Mouse (Mus musculus) hindbrain, embryonic 11.5 days (tissue): ENCODE data around the gene Prr5l. TPM values are rescaled to one million over a fixed set of nuclear protein-coding genes. Genes with fewer than 3 reads are reported as not detected.

Experiments
- ATAC-seq: fragments of 200-750 bp; cut with Nextera tagmentation; 2 replicates; pipeline ENCODE4 v1.8.0; 2017; ENCODE audit warnings: mild to moderate bottlenecking, moderate TSS enrichment, moderate library complexity; ENCODE audit not compliant: low FRiP score
- DNase-seq: peaks from one replicate; pipeline ENCODE4 v3.0.0-alpha.2; 2015; ENCODE audit warnings: low spot score
- H3K27ac ChIP-seq: fragments of 300-500 bp; sonication (generic); 2 replicates; pipeline ENCODE4 v1.5.1; 2014; ENCODE audit warnings: mild to moderate bottlenecking, low read depth, low read length
- H3K27me3 ChIP-seq: fragments of 300-500 bp; sonication (generic); 2 replicates; pipeline ENCODE4 v1.6.1; 2014; ENCODE audit warnings: mild to moderate bottlenecking, low read length, moderate library complexity, mixed read lengths; ENCODE audit not compliant: control insufficient read depth, insufficient read depth
- H3K36me3 ChIP-seq: fragments of 300-500 bp; sonication (generic); 2 replicates; pipeline ENCODE4 v1.6.1; 2014; ENCODE audit warnings: mild to moderate bottlenecking, low read length, moderate library complexity, mixed read lengths; ENCODE audit not compliant: control insufficient read depth, insufficient read depth
- H3K4me1 ChIP-seq: fragments of 300-500 bp; sonication (generic); replicated peaks from 2 replicates; pipeline ENCODE4 v1.6.1; 2014; ENCODE audit warnings: low read length, mixed read lengths; ENCODE audit not compliant: control insufficient read depth, insufficient read depth
- H3K4me2 ChIP-seq: fragments of 300-500 bp; sonication (generic); replicated peaks from 2 replicates; pipeline ENCODE4 v1.6.1; 2014; ENCODE audit warnings: mild to moderate bottlenecking, low read depth, low read length
- H3K4me3 ChIP-seq: fragments of 300-500 bp; sonication (generic); 2 replicates; pipeline ENCODE4 v1.5.1; 2014; ENCODE audit warnings: low read depth, low read length
- H3K9ac ChIP-seq: fragments of 300-500 bp; sonication (generic); 2 replicates; pipeline ENCODE4 v1.6.1; 2014; ENCODE audit warnings: low read depth, low read length
- H3K9me3 ChIP-seq: fragments of 300-500 bp; sonication (generic); 2 replicates; pipeline ENCODE4 v1.6.1; 2016; ENCODE audit warnings: low read length; ENCODE audit not compliant: control insufficient read depth
- WGBS: fragments of 180-500 bp; shearing (Covaris S2); extraction: QIAGEN DNeasy Blood & Tissue Kit; methylation state at CpG from one replicate; pipeline ENCODE4 v1.1.7; 2014; 5-methylcytosine and 5-hydroxymethylcytosine counted together
- polyA plus RNA-seq: library from polyadenylated mRNA; unstranded; fragments of >200 nt; fragmentation: Nextera tagmentation; extraction: Ambion mirVana; gene quantifications from 2 replicates; pipeline ENCODE4 v1.2.1, GENCODE M21; 2014

Prr5l gene
- polyA plus RNA-seq, 1 experiment from 2014 or later, result 13.2 TPM

- H3K9ac ChIP-seq, result no peak overlapping the region
- WGBS, result 88% methylated on average over 8 of the region's 8 CpGs
- no peaks in the 10 kb centered on the region for H3K27me3 ChIP-seq
- H3K36me3 ChIP-seq, result no peaks in the 10 kb centered on the region
- no peaks in the 10 kb centered on the region for H3K4me1 ChIP-seq
- no peaks in the 10 kb centered on the region for H3K9me3 ChIP-seq
- no peak overlapping the region for H3K27ac ChIP-seq
- ATAC-seq (no peak), DNase-seq (no peak)
- no peak overlapping the region for H3K4me3 ChIP-seq
- no peak overlapping the region for H3K4me2 ChIP-seq
Measured at GRCm38 (mm10) chr2:101741653-101742052, 141.2 kb downstream of the Prr5l start.

GRCm38 (mm10) chr2:101739914-101740313, 142.9 kb downstream of the Prr5l start:
- no peaks in the 10 kb centered on the region for H3K9me3 ChIP-seq
- no peaks in the 10 kb centered on the region for H3K27me3 ChIP-seq
- H3K4me2 ChIP-seq, result no peak overlapping the region
- no peak for DNase-seq
- H3K4me3 ChIP-seq, result no peak overlapping the region
- H3K36me3 ChIP-seq, result no peaks in the 10 kb centered on the region
- H3K9ac ChIP-seq, result no peak overlapping the region
- H3K4me1 ChIP-seq, result no peaks in the 10 kb centered on the region
- no peak overlapping the region for H3K27ac ChIP-seq
- 77% methylated on average over 5 of the region's 5 CpGs for WGBS
- no peak for ATAC-seq

- H3K36me3 ChIP-seq, result no peaks in the 10 kb centered on the region
- no peak overlapping the region for H3K9ac ChIP-seq
- H3K9me3 ChIP-seq, result no peaks in the 10 kb centered on the region
- DNase-seq, result no peak
- WGBS, result 88% methylated on average over 3 of the region's 3 CpGs
- no peaks in the 10 kb centered on the region for H3K27me3 ChIP-seq
- no peak overlapping the region for H3K4me3 ChIP-seq
- H3K4me2 ChIP-seq, result no peak overlapping the region
- ATAC-seq, result no peak
- H3K27ac ChIP-seq, result no peak overlapping the region
- H3K4me1 ChIP-seq, result no peaks in the 10 kb centered on the region
Measured at GRCm38 (mm10) chr2:101733564-101733963, 149.3 kb downstream of the Prr5l start.

GRCm38 (mm10) chr2:101732777-101733210, 150.0 kb downstream of the Prr5l start:
- no peaks in the 10 kb centered on the region for H3K4me1 ChIP-seq
- DNase-seq (no peak), ATAC-seq (no peak)
- H3K4me2 ChIP-seq, result no peak overlapping the region
- H3K9me3 ChIP-seq, result no peaks in the 10 kb centered on the region
- H3K4me3 ChIP-seq, result no peak overlapping the region
- WGBS, result 91% methylated on average over 10 of the region's 10 CpGs
- no peak overlapping the region for H3K27ac ChIP-seq
- no peaks in the 10 kb centered on the region for H3K27me3 ChIP-seq
- H3K9ac ChIP-seq, result no peak overlapping the region
- H3K36me3 ChIP-seq, result no peaks in the 10 kb centered on the region

- H3K4me1 ChIP-seq, result no peaks in the 10 kb centered on the region
- no peak overlapping the region for H3K9ac ChIP-seq
- DNase-seq (no peak), ATAC-seq (no peak)
- no peak overlapping the region for H3K4me2 ChIP-seq
- no peak overlapping the region for H3K4me3 ChIP-seq
- H3K36me3 ChIP-seq, result no peaks in the 10 kb centered on the region
- H3K27ac ChIP-seq, result no peak overlapping the region
- no peaks in the 10 kb centered on the region for H3K9me3 ChIP-seq
- no peaks in the 10 kb centered on the region for H3K27me3 ChIP-seq
Measured at GRCm38 (mm10) chr2:101730972-101731371, 151.9 kb downstream of the Prr5l start.

- H3K4me1 ChIP-seq, result no peaks in the 10 kb centered on the region
- WGBS, result 52% methylated on average over 1 of the region's 1 CpGs
- no peak overlapping the region for H3K27ac ChIP-seq
- H3K4me2 ChIP-seq, result no peak overlapping the region
- DNase-seq, result no peak
- no peaks in the 10 kb centered on the region for H3K9me3 ChIP-seq
- H3K27me3 ChIP-seq, result no peaks in the 10 kb centered on the region
- no peak overlapping the region for H3K4me3 ChIP-seq
- ATAC-seq, result no peak
- H3K9ac ChIP-seq, result no peak overlapping the region
- no peaks in the 10 kb centered on the region for H3K36me3 ChIP-seq
Measured at GRCm38 (mm10) chr2:101729472-101729871, 153.4 kb downstream of the Prr5l start.

- DNase-seq (no peak), ATAC-seq (no peak)
- peaks cover 4% of the 10 kb centered on the region; the same call in 1 of the 2 replicates for H3K4me1 ChIP-seq
- no peak overlapping the region for H3K4me2 ChIP-seq
- H3K9me3 ChIP-seq, result no peaks in the 10 kb centered on the region
- no peak overlapping the region for H3K4me3 ChIP-seq
- no peak overlapping the region for H3K9ac ChIP-seq
- no peaks in the 10 kb centered on the region for H3K36me3 ChIP-seq
- H3K27me3 ChIP-seq, result no peaks in the 10 kb centered on the region
- no peak overlapping the region for H3K27ac ChIP-seq
Measured at GRCm38 (mm10) chr2:101727787-101728186, 155.0 kb downstream of the Prr5l start.

- 55% methylated on average over 10 of the region's 10 CpGs for WGBS
- Histone ChIP-seq H3K27me3 (no peaks in the 10 kb centered on the region), H3K36me3 (no peaks in the 10 kb centered on the region), H3K4me1 (peaks cover 5% of the 10 kb centered on the region; the same call in 1 of the 2 replicates), H3K27ac (peak overlapping the region; percentile 78; the same call in 1 of the 2 replicates), H3K4me2 (no peak overlapping the region), H3K9me3 (no peaks in the 10 kb centered on the region), H3K9ac (no peak overlapping the region), H3K4me3 (no peak overlapping the region)
- DNase-seq, result peak; percentile 20
- ATAC-seq, result peak; percentile 12; the same call in 1 of the 2 replicates
Measured at GRCm38 (mm10) chr2:101723333-101723881, 159.4 kb downstream of the Prr5l start.
